Mouse (Mus musculus): ENCODE data around the gene Arhgap10. TPM values are rescaled to one million over a fixed set of nuclear protein-coding genes. Genes with fewer than 3 reads are reported as not detected.

Arhgap10 gene
- polyA plus RNA-seq, 1 experiment from 2014 or later, result 26.3 TPM

- WGBS, result 88% methylated on average over 6 of the region's 6 CpGs
- Histone ChIP-seq H3K4me3 (ENCODE audit: low read depth, low read length) (no peak overlapping the region), H3K9me3 (replicated peaks; ENCODE audit: control insufficient read depth, low read length) (no peaks in the 10 kb centered on the region), H3K27me3 (ENCODE audit: control insufficient read depth, insufficient read depth, low read length) (no peaks in the 10 kb centered on the region), H3K4me2 (ENCODE audit: low read depth, low read length) (no peak overlapping the region), H3K36me3 (replicated peaks; ENCODE audit: control insufficient read depth, insufficient read depth, low read depth, low read length) (no peaks in the 10 kb centered on the region), H3K27ac (replicated peaks; ENCODE audit: low read depth, low read length) (no peak overlapping the region), H3K4me1 (ENCODE audit: control insufficient read depth, insufficient read depth, low read length) (no peaks in the 10 kb centered on the region), H3K9ac (replicated peaks; ENCODE audit: low read length) (no peak overlapping the region)
- DNase-seq (ENCODE audit: low spot score), result no peak
- ATAC-seq (replicated peaks; ENCODE audit: insufficient number of reproducible peaks, low FRiP score, low TSS enrichment, low read depth), result no peak
Measured at GRCm38 (mm10) chr8:77543152-77543777, 25.5 kb upstream of the Arhgap10 start.

- ATAC-seq (replicated peaks; ENCODE audit: insufficient number of reproducible peaks, low FRiP score, low TSS enrichment, low read depth) (no peak), DNase-seq (ENCODE audit: low spot score) (no peak)
- no peaks in the 10 kb centered on the region for H3K9me3 ChIP-seq (replicated peaks; ENCODE audit: control insufficient read depth, low read length)
- H3K36me3 ChIP-seq (replicated peaks; ENCODE audit: control insufficient read depth, insufficient read depth, low read depth, low read length), result no peaks in the 10 kb centered on the region
- H3K9ac ChIP-seq (replicated peaks; ENCODE audit: low read length), result no peak overlapping the region
- no peaks in the 10 kb centered on the region for H3K27me3 ChIP-seq (ENCODE audit: control insufficient read depth, insufficient read depth, low read length)
- H3K4me2 ChIP-seq (ENCODE audit: low read depth, low read length), result no peak overlapping the region
- no peaks in the 10 kb centered on the region for H3K4me1 ChIP-seq (ENCODE audit: control insufficient read depth, insufficient read depth, low read length)
- no peak overlapping the region for H3K4me3 ChIP-seq (ENCODE audit: low read depth, low read length)
- H3K27ac ChIP-seq (replicated peaks; ENCODE audit: low read depth, low read length), result no peak overlapping the region
- 86% methylated on average over 1 of the region's 1 CpGs for WGBS
Measured at GRCm38 (mm10) chr8:77538256-77538655, 20.5 kb upstream of the Arhgap10 start.

- DNase-seq (ENCODE audit: low spot score), result no peak
- H3K4me3 ChIP-seq (ENCODE audit: low read depth, low read length), result no peak overlapping the region
- H3K9me3 ChIP-seq (replicated peaks; ENCODE audit: control insufficient read depth, low read length), result no peaks in the 10 kb centered on the region
- H3K4me2 ChIP-seq (ENCODE audit: low read depth, low read length), result no peak overlapping the region
- H3K27me3 ChIP-seq (ENCODE audit: control insufficient read depth, insufficient read depth, low read length), result no peaks in the 10 kb centered on the region
- H3K4me1 ChIP-seq (ENCODE audit: control insufficient read depth, insufficient read depth, low read length), result no peaks in the 10 kb centered on the region
- H3K9ac ChIP-seq (replicated peaks; ENCODE audit: low read length), result no peak overlapping the region
- no peak overlapping the region for H3K27ac ChIP-seq (replicated peaks; ENCODE audit: low read depth, low read length)
- no peaks in the 10 kb centered on the region for H3K36me3 ChIP-seq (replicated peaks; ENCODE audit: control insufficient read depth, insufficient read depth, low read depth, low read length)
- WGBS, result 70% methylated on average over 10 of the region's 12 CpGs
- no peak for ATAC-seq (replicated peaks; ENCODE audit: insufficient number of reproducible peaks, low FRiP score, low TSS enrichment, low read depth)
Measured at GRCm38 (mm10) chr8:77536821-77537220, 19.1 kb upstream of the Arhgap10 start.

DNA sequence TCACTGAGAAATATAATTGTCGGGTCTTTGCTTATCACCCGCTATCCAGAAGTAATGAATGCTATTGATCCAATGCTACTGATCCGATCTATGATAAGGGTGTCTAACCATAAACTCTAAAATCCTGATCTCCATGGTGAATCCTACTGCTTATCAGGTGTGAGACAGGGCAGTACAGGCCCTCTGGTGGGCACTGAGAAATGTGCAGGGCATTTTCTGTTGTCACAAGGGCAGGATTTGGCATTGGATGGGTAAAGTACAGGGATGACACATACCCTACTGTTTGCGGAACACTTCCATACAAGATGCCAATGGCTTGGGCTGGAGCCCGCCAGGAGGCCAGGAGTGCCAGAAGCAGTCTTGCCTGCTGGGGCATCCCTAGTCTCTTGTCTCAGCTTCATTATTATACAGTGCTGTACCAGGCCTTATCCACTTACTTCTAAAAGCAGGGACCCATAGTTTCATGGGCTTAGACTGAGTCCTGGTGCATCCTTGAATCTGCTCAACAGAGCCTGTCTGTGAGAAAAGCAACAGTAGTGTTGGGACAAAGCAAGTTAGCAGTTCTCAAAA, 17.4 kb upstream of the Arhgap10 start:
- Histone ChIP-seq H3K4me3 (ENCODE audit: low read depth, low read length) (no peak overlapping the region), H3K9me3 (replicated peaks; ENCODE audit: control insufficient read depth, low read length) (no peaks in the 10 kb centered on the region), H3K27ac (replicated peaks; ENCODE audit: low read depth, low read length) (no peak overlapping the region), H3K4me1 (ENCODE audit: control insufficient read depth, insufficient read depth, low read length) (no peaks in the 10 kb centered on the region), H3K4me2 (ENCODE audit: low read depth, low read length) (no peak overlapping the region), H3K9ac (replicated peaks; ENCODE audit: low read length) (no peak overlapping the region), H3K27me3 (ENCODE audit: control insufficient read depth, insufficient read depth, low read length) (no peaks in the 10 kb centered on the region), H3K36me3 (replicated peaks; ENCODE audit: control insufficient read depth, insufficient read depth, low read depth, low read length) (no peaks in the 10 kb centered on the region)
- WGBS, result 80% methylated on average over 5 of the region's 5 CpGs
- DNase-seq (ENCODE audit: low spot score) (peak; percentile 52), ATAC-seq (replicated peaks; ENCODE audit: insufficient number of reproducible peaks, low FRiP score, low TSS enrichment, low read depth) (no peak)

DNA sequence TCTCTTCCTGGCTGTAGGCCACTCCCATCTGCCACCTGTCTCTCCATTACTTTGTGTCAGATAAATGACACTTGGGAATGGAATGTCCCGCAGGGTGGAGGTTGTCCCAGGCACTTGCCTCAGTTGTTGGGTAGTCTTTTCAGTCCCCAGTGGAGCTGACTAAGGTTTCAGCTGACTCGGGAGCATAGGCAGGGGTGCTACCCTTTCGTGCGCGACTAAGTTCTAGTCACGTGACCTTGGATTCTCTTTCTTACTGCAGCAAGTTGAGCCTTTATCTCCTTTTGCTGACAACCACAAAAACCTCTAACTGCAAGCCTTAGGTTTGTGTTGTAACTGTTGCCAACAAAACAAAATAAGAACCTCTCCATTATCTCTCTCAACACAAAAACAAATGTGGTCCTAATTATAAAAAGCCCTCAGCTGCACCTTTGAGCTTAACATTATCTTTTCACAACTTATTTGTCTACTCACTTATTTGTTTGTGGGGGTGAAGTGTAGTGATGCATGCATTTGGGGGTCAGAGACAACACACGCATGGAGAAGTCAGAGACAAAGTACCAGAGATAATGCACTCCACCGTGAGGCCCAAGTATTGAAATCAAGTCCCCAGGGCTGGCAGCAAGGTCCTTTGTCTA, 16.7 kb upstream of the Arhgap10 start:
- Histone ChIP-seq H3K4me1 (ENCODE audit: control insufficient read depth, insufficient read depth, low read length) (no peaks in the 10 kb centered on the region), H3K9ac (replicated peaks; ENCODE audit: low read length) (no peak overlapping the region), H3K27me3 (ENCODE audit: control insufficient read depth, insufficient read depth, low read length) (no peaks in the 10 kb centered on the region), H3K27ac (replicated peaks; ENCODE audit: low read depth, low read length) (no peak overlapping the region), H3K4me3 (ENCODE audit: low read depth, low read length) (no peak overlapping the region), H3K4me2 (ENCODE audit: low read depth, low read length) (no peak overlapping the region), H3K9me3 (replicated peaks; ENCODE audit: control insufficient read depth, low read length) (no peaks in the 10 kb centered on the region), H3K36me3 (replicated peaks; ENCODE audit: control insufficient read depth, insufficient read depth, low read depth, low read length) (no peaks in the 10 kb centered on the region)
- 65% methylated on average over 8 of the region's 8 CpGs for WGBS
- ATAC-seq (replicated peaks; ENCODE audit: insufficient number of reproducible peaks, low FRiP score, low TSS enrichment, low read depth) (no peak), DNase-seq (ENCODE audit: low spot score) (no peak)

DNA sequence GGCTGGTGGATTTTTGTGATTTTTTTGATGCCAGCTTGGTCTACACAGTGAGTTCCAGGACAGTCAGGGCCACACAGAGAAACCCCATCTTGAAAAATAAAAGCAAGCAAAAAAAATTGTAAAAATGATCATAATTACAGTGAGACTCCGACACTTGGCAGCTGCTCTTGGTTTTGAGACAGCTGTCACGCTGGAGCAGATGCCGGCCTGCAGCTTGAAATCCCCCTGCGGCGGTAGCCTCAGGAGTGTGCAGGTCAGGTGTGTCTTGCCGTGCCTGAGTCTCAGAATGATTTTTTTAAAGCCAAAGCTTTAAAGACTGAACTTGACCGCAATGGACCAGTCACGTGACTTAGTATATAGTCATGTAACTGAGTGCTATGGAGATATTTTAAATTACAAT, 8.4 kb upstream of the Arhgap10 start:
- ATAC-seq (replicated peaks; ENCODE audit: insufficient number of reproducible peaks, low FRiP score, low TSS enrichment, low read depth), result no peak
- WGBS, result 76% methylated on average over 8 of the region's 8 CpGs
- no peak for DNase-seq (ENCODE audit: low spot score)
- no peaks in the 10 kb centered on the region for H3K27me3 ChIP-seq (ENCODE audit: control insufficient read depth, insufficient read depth, low read length)
- no peak overlapping the region for H3K9ac ChIP-seq (replicated peaks; ENCODE audit: low read length)
- H3K9me3 ChIP-seq (replicated peaks; ENCODE audit: control insufficient read depth, low read length), result no peaks in the 10 kb centered on the region
- no peak overlapping the region for H3K4me2 ChIP-seq (ENCODE audit: low read depth, low read length)
- H3K36me3 ChIP-seq (replicated peaks; ENCODE audit: control insufficient read depth, insufficient read depth, low read depth, low read length), result no peaks in the 10 kb centered on the region
- H3K4me1 ChIP-seq (ENCODE audit: control insufficient read depth, insufficient read depth, low read length), result no peaks in the 10 kb centered on the region
- H3K4me3 ChIP-seq (ENCODE audit: low read depth, low read length), result no peak overlapping the region
- H3K27ac ChIP-seq (replicated peaks; ENCODE audit: low read depth, low read length), result no peak overlapping the region

DNA sequence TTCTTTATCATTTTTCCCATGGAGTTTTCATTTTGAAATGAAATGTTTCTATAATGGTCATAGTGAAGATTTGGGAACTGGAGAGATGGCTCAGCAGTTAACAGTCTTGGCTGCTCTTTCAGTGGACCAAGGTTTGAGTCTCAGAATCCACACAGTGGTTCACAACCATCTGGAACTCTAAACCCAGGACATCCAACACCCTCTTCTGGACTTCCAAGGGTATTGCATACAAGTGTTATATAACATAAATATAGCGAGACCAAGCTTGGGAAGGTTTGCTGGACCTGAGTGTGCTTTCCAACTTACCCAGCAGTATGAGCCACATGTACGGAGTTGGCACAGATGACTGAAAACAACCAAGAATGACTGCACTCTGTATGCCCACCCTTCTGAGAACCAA, 7.2 kb upstream of the Arhgap10 start:
- Histone ChIP-seq H3K4me2 (ENCODE audit: low read depth, low read length) (no peak overlapping the region), H3K27ac (replicated peaks; ENCODE audit: low read depth, low read length) (no peak overlapping the region), H3K27me3 (ENCODE audit: control insufficient read depth, insufficient read depth, low read length) (no peaks in the 10 kb centered on the region), H3K9me3 (replicated peaks; ENCODE audit: control insufficient read depth, low read length) (no peaks in the 10 kb centered on the region), H3K4me1 (ENCODE audit: control insufficient read depth, insufficient read depth, low read length) (no peaks in the 10 kb centered on the region), H3K4me3 (ENCODE audit: low read depth, low read length) (no peak overlapping the region), H3K36me3 (replicated peaks; ENCODE audit: control insufficient read depth, insufficient read depth, low read depth, low read length) (no peaks in the 10 kb centered on the region), H3K9ac (replicated peaks; ENCODE audit: low read length) (no peak overlapping the region)
- ATAC-seq (replicated peaks; ENCODE audit: insufficient number of reproducible peaks, low FRiP score, low TSS enrichment, low read depth) (no peak), DNase-seq (ENCODE audit: low spot score) (no peak)
- WGBS, result 84% methylated on average over 2 of the region's 2 CpGs

DNA sequence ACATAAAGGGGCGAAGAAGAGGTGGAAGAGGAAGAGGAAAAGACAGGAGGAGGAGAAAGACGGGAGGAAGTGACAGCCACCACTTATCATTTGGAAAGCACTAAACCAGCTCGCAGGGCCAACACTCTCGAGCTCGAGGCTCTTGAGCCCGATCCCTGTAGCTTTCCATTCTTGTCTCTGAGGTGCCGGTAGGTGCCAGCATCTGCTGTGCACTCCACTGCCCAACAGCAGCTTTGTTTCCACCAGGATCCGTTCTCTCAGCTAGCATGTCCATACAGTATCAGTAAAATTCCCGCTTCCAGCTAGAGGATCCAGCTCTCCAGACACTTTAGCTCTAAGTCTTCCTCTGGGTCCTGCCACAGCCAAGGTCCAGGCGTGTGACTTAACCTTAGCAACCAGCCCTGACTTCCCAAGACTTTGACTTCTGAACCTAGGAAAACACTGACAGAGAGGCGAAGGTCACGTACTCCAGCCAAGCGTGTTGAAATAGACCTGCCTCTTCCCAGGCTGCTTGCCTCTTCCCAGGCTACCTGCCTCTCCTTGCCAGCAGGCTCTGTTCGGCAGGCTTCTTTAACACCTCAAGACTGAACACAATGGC, 6.4 kb upstream of the Arhgap10 start:
- H3K9ac ChIP-seq (replicated peaks; ENCODE audit: low read length), result no peak overlapping the region
- ATAC-seq (replicated peaks; ENCODE audit: insufficient number of reproducible peaks, low FRiP score, low TSS enrichment, low read depth), result no peak
- no peaks in the 10 kb centered on the region for H3K4me1 ChIP-seq (ENCODE audit: control insufficient read depth, insufficient read depth, low read length)
- no peak overlapping the region for H3K4me3 ChIP-seq (ENCODE audit: low read depth, low read length)
- H3K4me2 ChIP-seq (ENCODE audit: low read depth, low read length), result no peak overlapping the region
- no peaks in the 10 kb centered on the region for H3K27me3 ChIP-seq (ENCODE audit: control insufficient read depth, insufficient read depth, low read length)
- H3K27ac ChIP-seq (replicated peaks; ENCODE audit: low read depth, low read length), result no peak overlapping the region
- DNase-seq (ENCODE audit: low spot score), result no peak
- no peaks in the 10 kb centered on the region for H3K36me3 ChIP-seq (replicated peaks; ENCODE audit: control insufficient read depth, insufficient read depth, low read depth, low read length)
- H3K9me3 ChIP-seq (replicated peaks; ENCODE audit: control insufficient read depth, low read length), result no peaks in the 10 kb centered on the region
- 84% methylated on average over 14 of the region's 14 CpGs for WGBS
